Mouse (Mus musculus) CD8-positive naive resting alpha-beta T cell, adult 2 months (primary cell): ENCODE data around the gene Mroh8.
"Not testable (repeated sequence)": the region's sequence is repeated elsewhere in the genome, so short reads cannot be mapped to it uniquely, and the experiment has no call there.

Experiments
- DNase-seq, 2 experiments: peaks; one replicate each; pipeline ENCODE4 v3.0.0; 2022; ENCODE audit warnings: low read depth in 2 of 2, low spot score in 2 of 2

The Mroh8 gene

GRCm38 (mm10) chr2:157292093-157292492 is 12.7 kb upstream of the Mroh8 start:
- peak; percentile 32 to 49 for DNase-seq

- no peak for DNase-seq
These were observed 9.6 kb upstream of the Mroh8 start for GRCm38 (mm10) chr2:157288996-157289395.

- DNase-seq = peak; percentile 9 to 30
These were observed 8.2 kb upstream of the Mroh8 start for GRCm38 (mm10) chr2:157287542-157287941.

GRCm38 (mm10) chr2:157283321-157283720 is 4.0 kb upstream of the Mroh8 start:
- no peak for DNase-seq

- DNase-seq = peak; percentile 90 to 93
These were observed 483 bp downstream of the Mroh8 start, which contains the start of gene Rpn2 for GRCm38 (mm10) chr2:157278717-157279415. Rpn2 (plus strand) TSS chr2:157279017.

- DNase-seq = no peak
These were observed 15.5 kb downstream of the Mroh8 start for GRCm38 (mm10) chr2:157263832-157264231.

GRCm38 (mm10) chr2:157263101-157263500 is 16.2 kb downstream of the Mroh8 start:
- no peak for DNase-seq

- no peak for DNase-seq
These were observed 16.8 kb downstream of the Mroh8 start for GRCm38 (mm10) chr2:157262506-157262905.

GRCm38 (mm10) chr2:157261930-157262329 is 17.4 kb downstream of the Mroh8 start:
- no peak for DNase-seq

- DNase-seq = peak; percentile 45 to 62
These were observed 19.6 kb downstream of the Mroh8 start for GRCm38 (mm10) chr2:157259720-157260119.

GRCm38 (mm10) chr2:157248111-157248510 is 31.2 kb downstream of the Mroh8 start:
- no peak for DNase-seq

GRCm38 (mm10) chr2:157245603-157246002 is 33.7 kb downstream of the Mroh8 start:
- DNase-seq = no peak

GRCm38 (mm10) chr2:157245001-157245400 is 34.3 kb downstream of the Mroh8 start:
- no peak for DNase-seq

- no peak for DNase-seq
These were observed 43.4 kb downstream of the Mroh8 start for GRCm38 (mm10) chr2:157235946-157236345.

- DNase-seq = not testable (repeated sequence)
These were observed 57.4 kb downstream of the Mroh8 start for GRCm38 (mm10) chr2:157221916-157222315.

GRCm38 (mm10) chr2:157220108-157220507 is 59.2 kb downstream of the Mroh8 start:
- DNase-seq = no peak

GRCm38 (mm10) chr2:157211731-157212130 is 67.6 kb downstream of the Mroh8 start:
- no peak for DNase-seq

- peak; percentile 84 to 92 for DNase-seq
These were observed 74.8 kb downstream of the Mroh8 start, which contains the start of gene Rbl1 for GRCm38 (mm10) chr2:157204366-157205218. Rbl1 (minus strand) TSS chr2:157204534.

- DNase-seq = peak; percentile 37 to 41
These were observed 75.6 kb downstream of the Mroh8 start for GRCm38 (mm10) chr2:157203459-157204365.

- DNase-seq = no peak
These were observed 76.3 kb downstream of the Mroh8 start for GRCm38 (mm10) chr2:157203026-157203425.

GRCm38 (mm10) chr2:157202361-157202760 is 77.0 kb downstream of the Mroh8 start:
- DNase-seq = no peak
